Mouse (Mus musculus) small intestine, adult 10 weeks (tissue): ENCODE results near the gene 9130230L23Rik. TPM values are rescaled to one million over a fixed set of nuclear protein-coding genes. Genes with fewer than 3 reads are reported as not detected.

Experiments
- polyA plus RNA-seq: library from polyadenylated mRNA; stranded (reverse); fragments of 350-450 nt; fragmentation: Illumina TruSeq; extraction: RNeasy Lipid Tissue Mini Kit (QIAGEN cat#74804); gene quantifications from one replicate; pipeline ENCODE4 v1.2.3, GENCODE M21; 2014; ENCODE audit warnings: low replicate concordance

9130230L23Rik gene
- polyA plus RNA-seq, result 20.3 TPM

GRCm38 (mm10) chr5:66004134-66004925 is at the start of gene 9130230L23Rik:
9130230L23Rik (minus strand) TSS chr5:66004285.

GRCm38 (mm10) chr5:65934783-65935182 is 69.3 kb downstream of the 9130230L23Rik start, which contains the start of gene Chrna9:
Chrna9 (plus strand) TSS chr5:65934921.

Other genes starting within 250 kb of the 9130230L23Rik start
- gene N4bp2, start 240.8 kb downstream of the 9130230L23Rik start, polyA plus RNA-seq, result 17.3 TPM
- gene Rhoh, start 143.1 kb downstream of the 9130230L23Rik start, polyA plus RNA-seq, result 1.5 TPM
- not detected for gene Chrna9, start 69.4 kb downstream of the 9130230L23Rik start, polyA plus RNA-seq
- 100 TPM for gene Rbm47, start 168.8 kb upstream of the 9130230L23Rik start, polyA plus RNA-seq